Mouse (Mus musculus): ENCODE measurements at regions not wholly inside any gene's neighbourhood (a gene's known extent, or its start where the extent isn't known, plus 50 kb on each side); places are given as distances from the start of the nearest gene placed in this dataset.

GRCm38 (mm10) chr13:35212276-35212675, 185.4 kb upstream of the Eci2 start:
- no peaks in the 10 kb centered on the region for H3K4me1 ChIP-seq (ENCODE audit: control insufficient read depth, insufficient read depth, low read length)
- 87% methylated on average over 4 of the region's 4 CpGs for WGBS
- no peak for DNase-seq

GRCm38 (mm10) chr13:35214219-35214618, 187.3 kb upstream of the Eci2 start:
- DNase-seq = no peak
- H3K36me3 ChIP-seq (ENCODE audit: control insufficient read depth, insufficient read depth, low read length) = no peaks in the 10 kb centered on the region
- no peak overlapping the region for H3K4me3 ChIP-seq (ENCODE audit: insufficient read depth, low read depth, low read length)
- TF ChIP-seq CTCF (conservative IDR thresholded peaks at IDR 0.05; ENCODE audit: insufficient read depth, insufficient read length, low read depth, low read length) (no peak), POLR2A (IDR thresholded peaks at IDR 0.05; ENCODE audit: low read depth, low read length) (no peak)
- H3K4me1 ChIP-seq (ENCODE audit: control insufficient read depth, insufficient read depth, low read length) = no peaks in the 10 kb centered on the region
- WGBS = 73% methylated on average over 4 of the region's 4 CpGs
- no peak overlapping the region for H3K27ac ChIP-seq (ENCODE audit: insufficient read depth, low read depth, low read length)
- H3K27me3 ChIP-seq (replicated peaks; ENCODE audit: control insufficient read depth, insufficient read depth, low read length) = no peaks in the 10 kb centered on the region

More at GRCm38 (mm10) chr13:35212276-35212675, 185.4 kb upstream of the Eci2 start:
- no peak for TF ChIP-seq POLR2A (IDR thresholded peaks at IDR 0.05; ENCODE audit: low read depth, low read length)
- TF ChIP-seq CTCF (conservative IDR thresholded peaks at IDR 0.05; ENCODE audit: insufficient read depth, insufficient read length, low read depth, low read length) = no peak
- Histone ChIP-seq H3K4me3 (ENCODE audit: insufficient read depth, low read depth, low read length) (no peak overlapping the region), H3K36me3 (ENCODE audit: control insufficient read depth, insufficient read depth, low read length) (no peaks in the 10 kb centered on the region), H3K27me3 (replicated peaks; ENCODE audit: control insufficient read depth, insufficient read depth, low read length) (no peaks in the 10 kb centered on the region), H3K27ac (ENCODE audit: insufficient read depth, low read depth, low read length) (no peak overlapping the region)

DNA sequence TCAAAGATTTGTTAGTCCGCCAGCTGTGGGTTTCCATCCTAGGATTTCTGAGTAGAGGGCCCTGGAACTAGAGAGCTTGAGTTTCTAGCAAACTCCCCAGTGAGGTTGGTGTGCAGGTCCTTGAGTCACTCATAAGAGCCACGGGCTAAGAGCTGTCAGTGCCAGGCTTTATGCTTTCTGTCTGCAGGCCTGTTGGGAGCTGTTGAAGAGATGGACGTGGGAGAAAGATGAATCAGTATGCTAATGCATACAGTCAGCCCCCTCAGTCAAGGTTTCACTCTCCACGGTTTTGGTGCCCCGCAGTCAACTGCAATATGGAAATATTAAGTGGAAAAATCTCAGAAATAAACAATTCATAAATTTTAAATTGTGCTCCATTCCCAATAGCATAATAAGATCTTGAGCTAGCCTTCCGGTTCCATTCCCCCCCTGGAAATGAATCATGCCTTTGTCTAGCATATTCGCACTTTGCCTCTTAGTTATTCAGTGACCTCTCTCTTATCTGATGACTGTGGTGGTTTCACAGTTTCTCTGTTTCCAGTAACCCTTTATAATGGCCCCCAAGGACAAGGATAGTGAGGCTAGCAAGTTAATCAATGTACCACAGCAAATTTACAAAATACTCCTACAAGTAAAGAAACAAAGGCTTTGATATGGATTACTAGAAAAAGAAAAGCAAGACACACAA, 199.4 kb upstream of the Eci2 start:
- no peak for DNase-seq
- no peaks in the 10 kb centered on the region for H3K4me1 ChIP-seq (ENCODE audit: control insufficient read depth, insufficient read depth, low read length)
- TF ChIP-seq CTCF (conservative IDR thresholded peaks at IDR 0.05; ENCODE audit: insufficient read depth, insufficient read length, low read depth, low read length) = no peak
- TF ChIP-seq POLR2A (IDR thresholded peaks at IDR 0.05; ENCODE audit: low read depth, low read length) = no peak
- no peak overlapping the region for H3K27ac ChIP-seq (ENCODE audit: insufficient read depth, low read depth, low read length)
- no peaks in the 10 kb centered on the region for H3K27me3 ChIP-seq (replicated peaks; ENCODE audit: control insufficient read depth, insufficient read depth, low read length)
- no peak overlapping the region for H3K4me3 ChIP-seq (ENCODE audit: insufficient read depth, low read depth, low read length)
- WGBS = 76% methylated on average over 7 of the region's 7 CpGs
- H3K36me3 ChIP-seq (ENCODE audit: control insufficient read depth, insufficient read depth, low read length) = no peaks in the 10 kb centered on the region

GRCm38 (mm10) chr13:35226944-35227343, 200.0 kb upstream of the Eci2 start:
- DNase-seq = no peak
- Histone ChIP-seq H3K4me3 (ENCODE audit: insufficient read depth, low read depth, low read length) (no peak overlapping the region), H3K4me1 (ENCODE audit: control insufficient read depth, insufficient read depth, low read length) (no peaks in the 10 kb centered on the region), H3K36me3 (ENCODE audit: control insufficient read depth, insufficient read depth, low read length) (no peaks in the 10 kb centered on the region), H3K27ac (ENCODE audit: insufficient read depth, low read depth, low read length) (no peak overlapping the region), H3K27me3 (replicated peaks; ENCODE audit: control insufficient read depth, insufficient read depth, low read length) (no peaks in the 10 kb centered on the region)
- 86% methylated on average over 1 of the region's 1 CpGs for WGBS
- TF ChIP-seq POLR2A (IDR thresholded peaks at IDR 0.05; ENCODE audit: low read depth, low read length) = no peak
- TF ChIP-seq CTCF (conservative IDR thresholded peaks at IDR 0.05; ENCODE audit: insufficient read depth, insufficient read length, low read depth, low read length) = no peak

DNA sequence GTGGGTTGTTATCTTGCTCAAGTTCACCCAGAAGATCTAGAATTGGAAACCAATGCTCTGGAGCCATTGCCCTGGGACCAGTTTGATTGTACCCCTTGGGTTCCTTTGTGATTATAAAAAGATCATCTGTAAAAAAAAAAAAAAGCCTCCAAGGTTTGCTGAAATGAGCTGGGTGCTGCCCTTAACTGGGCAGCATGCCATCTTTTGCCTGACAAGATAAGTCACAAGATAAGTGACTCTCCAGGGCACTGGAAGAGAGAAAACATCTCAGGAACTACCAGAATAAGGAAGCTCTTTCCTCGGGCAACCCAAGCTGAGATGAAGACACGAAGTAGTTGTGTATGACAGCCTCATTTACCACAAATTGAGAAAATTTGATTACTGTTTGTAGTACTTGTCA, 202.7 kb upstream of the Eci2 start:
- H3K27ac ChIP-seq (ENCODE audit: insufficient read depth, low read depth, low read length) = no peak overlapping the region
- no peaks in the 10 kb centered on the region for H3K27me3 ChIP-seq (replicated peaks; ENCODE audit: control insufficient read depth, insufficient read depth, low read length)
- DNase-seq = no peak
- WGBS = 75% methylated on average over 2 of the region's 2 CpGs
- H3K4me1 ChIP-seq (ENCODE audit: control insufficient read depth, insufficient read depth, low read length) = no peaks in the 10 kb centered on the region
- H3K4me3 ChIP-seq (ENCODE audit: insufficient read depth, low read depth, low read length) = no peak overlapping the region
- no peak for TF ChIP-seq CTCF (conservative IDR thresholded peaks at IDR 0.05; ENCODE audit: insufficient read depth, insufficient read length, low read depth, low read length)
- no peak for TF ChIP-seq POLR2A (IDR thresholded peaks at IDR 0.05; ENCODE audit: low read depth, low read length)
- no peaks in the 10 kb centered on the region for H3K36me3 ChIP-seq (ENCODE audit: control insufficient read depth, insufficient read depth, low read length)

GRCm38 (mm10) chr13:35233636-35234035, 206.7 kb upstream of the Eci2 start:
- Histone ChIP-seq H3K4me1 (ENCODE audit: control insufficient read depth, insufficient read depth, low read length) (no peaks in the 10 kb centered on the region), H3K27ac (ENCODE audit: insufficient read depth, low read depth, low read length) (no peak overlapping the region), H3K4me3 (ENCODE audit: insufficient read depth, low read depth, low read length) (no peak overlapping the region), H3K27me3 (replicated peaks; ENCODE audit: control insufficient read depth, insufficient read depth, low read length) (no peaks in the 10 kb centered on the region), H3K36me3 (ENCODE audit: control insufficient read depth, insufficient read depth, low read length) (no peaks in the 10 kb centered on the region)
- WGBS = 100% methylated on average over 1 of the region's 1 CpGs
- no peak for DNase-seq
- TF ChIP-seq POLR2A (IDR thresholded peaks at IDR 0.05; ENCODE audit: low read depth, low read length) (no peak), CTCF (conservative IDR thresholded peaks at IDR 0.05; ENCODE audit: insufficient read depth, insufficient read length, low read depth, low read length) (no peak)

- no peak overlapping the region for H3K27ac ChIP-seq (ENCODE audit: insufficient read depth, low read depth, low read length)
- TF ChIP-seq POLR2A (IDR thresholded peaks at IDR 0.05; ENCODE audit: low read depth, low read length) (no peak), CTCF (conservative IDR thresholded peaks at IDR 0.05; ENCODE audit: insufficient read depth, insufficient read length, low read depth, low read length) (no peak)
- no peak overlapping the region for H3K4me3 ChIP-seq (ENCODE audit: insufficient read depth, low read depth, low read length)
- DNase-seq = no peak
- H3K36me3 ChIP-seq (ENCODE audit: control insufficient read depth, insufficient read depth, low read length) = no peaks in the 10 kb centered on the region
- H3K4me1 ChIP-seq (ENCODE audit: control insufficient read depth, insufficient read depth, low read length) = no peaks in the 10 kb centered on the region
- 81% methylated on average over 2 of the region's 2 CpGs for WGBS
- H3K27me3 ChIP-seq (replicated peaks; ENCODE audit: control insufficient read depth, insufficient read depth, low read length) = no peaks in the 10 kb centered on the region
Measured at GRCm38 (mm10) chr13:35241443-35241842, 214.5 kb upstream of the Eci2 start.
